Mouse (Mus musculus): ENCODE measurements around the gene Hs2st1. TPM values are rescaled to one million over a fixed set of nuclear protein-coding genes. Genes with fewer than 3 reads are reported as not detected.

Hs2st1 gene
- polyA plus RNA-seq, 1 experiment from 2014 or later: 16.9 TPM

Other genes with a start within 250 kb of the Hs2st1 start
- gene Selenof, start 123 bp upstream of the Hs2st1 start, polyA plus RNA-seq (2014; fragmentation: Nextera tagmentation; extraction: Ambion mirVana): 515 and 688 TPM in 2 replicates
- 82.7 and 94.3 TPM in 2 replicates for gene Sh3glb1, start 150.2 kb upstream of the Hs2st1 start, polyA plus RNA-seq (2014; fragmentation: Nextera tagmentation; extraction: Ambion mirVana)
- 8.2 and 11.1 TPM in 2 replicates for gene Clca3a1, start 190.8 kb upstream of the Hs2st1 start, polyA plus RNA-seq (2014; fragmentation: Nextera tagmentation; extraction: Ambion mirVana)
- not detected in 2 replicates for gene Clca3a2, start 249.3 kb upstream of the Hs2st1 start, polyA plus RNA-seq (2014; fragmentation: Nextera tagmentation; extraction: Ambion mirVana)

Measured in kidney, embryonic 14.5 days (tissue).